Mouse (Mus musculus): ENCODE data around the gene Zfyve16.

DNA sequence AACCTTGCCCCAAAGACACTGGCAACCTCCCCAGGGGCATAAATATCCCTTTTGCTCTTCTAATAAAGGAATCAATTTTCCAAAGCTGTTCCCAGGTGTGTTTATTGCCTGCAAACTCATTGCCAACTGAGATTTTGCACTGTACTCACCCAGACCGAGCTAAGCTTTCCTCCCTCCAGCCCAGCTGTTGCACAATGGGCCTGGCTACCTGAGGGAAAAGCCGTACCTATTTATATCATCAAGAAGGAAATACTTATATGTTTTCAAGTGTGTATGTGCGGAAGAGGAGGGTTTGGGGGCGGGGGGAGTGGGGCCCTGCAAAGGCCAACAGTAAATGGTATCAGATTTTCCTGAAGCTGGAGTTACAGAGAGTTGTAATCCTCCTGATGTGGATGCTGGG, 16.4 kb upstream of the Zfyve16 start:
- TF ChIP-seq USF2 (IDR thresholded peaks at IDR 0.05; ENCODE audit: borderline replicate concordance in 1 of 2, insufficient read depth in 1 of 2, low read depth in 1 of 2, low read length in 2 of 2) = no peak
- no peak for TF ChIP-seq ZC3H11A (IDR thresholded peaks at IDR 0.05; ENCODE audit: low read depth, low read length)
- no peak for TF ChIP-seq CTCF (IDR thresholded peaks at IDR 0.05 in 2 of 3, conservative IDR thresholded peaks at IDR 0.05 in 1 of 3; ENCODE audit: control insufficient read depth in 1 of 3, insufficient read depth in 1 of 3, low read depth in 2 of 3, low read length in 3 of 3, poor library complexity in 1 of 3, severe bottlenecking in 1 of 3)
- TF ChIP-seq ZNF384 (IDR thresholded peaks at IDR 0.05; ENCODE audit: low read depth, low read length) = no peak
- TF ChIP-seq ETS1 (IDR thresholded peaks at IDR 0.05; ENCODE audit: low read depth, low read length) = no peak
- no peak for TF ChIP-seq BHLHE40 (IDR thresholded peaks at IDR 0.05; ENCODE audit: borderline replicate concordance, low read depth, low read length)
- TF ChIP-seq POLR2A (IDR thresholded peaks at IDR 0.05; ENCODE audit: control insufficient read depth in 1 of 2, insufficient read depth in 1 of 2, low read depth in 1 of 2, low read length in 2 of 2, poor library complexity in 1 of 2) = no peak
- no peak for TF ChIP-seq MAFK (IDR thresholded peaks at IDR 0.05; ENCODE audit: borderline replicate concordance, low read depth, low read length)
- TF ChIP-seq CHD2 (IDR thresholded peaks at IDR 0.05; ENCODE audit: low read length) = no peak

Data from MEL (cell line).